Mouse (Mus musculus): ENCODE results near the gene Mthfr. TPM values are rescaled to one million over a fixed set of nuclear protein-coding genes. Genes with fewer than 3 reads are reported as not detected.

The Mthfr gene
- polyA plus RNA-seq, 2 experiments: 21.0 to 37.4 TPM

DNA sequence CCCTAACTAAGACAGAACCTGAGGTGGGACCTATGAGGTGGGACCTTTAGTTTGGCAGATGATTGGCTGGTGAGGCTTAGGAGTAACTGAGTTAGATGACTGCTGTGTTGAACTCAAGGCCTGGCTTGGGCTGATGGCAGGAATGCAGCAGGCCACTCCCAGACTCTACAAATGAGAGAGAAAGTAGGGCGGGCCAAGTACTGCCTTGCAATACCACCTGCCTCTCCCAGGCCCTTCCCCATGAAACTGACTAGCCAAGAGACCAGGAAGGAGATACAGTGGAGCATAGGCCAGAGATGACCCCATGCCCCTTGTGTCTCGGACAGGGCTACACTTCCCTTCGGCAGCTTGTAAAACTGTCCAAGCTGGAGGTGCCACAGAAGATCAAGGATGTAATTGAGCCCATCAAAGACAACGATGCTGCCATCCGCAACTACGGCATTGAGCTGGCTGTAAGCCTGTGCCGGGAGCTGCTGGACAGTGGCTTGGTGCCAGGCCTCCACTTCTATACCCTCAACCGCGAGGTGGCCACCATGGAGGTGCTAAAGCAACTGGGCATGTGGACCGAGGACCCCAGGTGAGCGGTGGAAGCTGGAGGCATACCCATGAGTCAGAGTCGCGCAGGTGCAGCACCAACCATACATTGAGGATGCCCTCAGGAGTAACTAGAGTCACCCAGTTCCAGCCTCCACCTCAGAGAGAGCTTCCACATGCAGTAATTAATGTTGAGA, 12.3 kb downstream of the Mthfr start:
- Histone ChIP-seq H3K4me1 (ENCODE audit: control insufficient read depth, insufficient read depth, low read length) (no peaks in the 10 kb centered on the region), H3K9me3 (ENCODE audit: control insufficient read depth, low read length) (no peaks in the 10 kb centered on the region), H3K9ac (ENCODE audit: low read depth, low read length, severe bottlenecking) (no peak overlapping the region), H3K4me3 (replicated peaks; ENCODE audit: low read length) (no peak overlapping the region), H3K27me3 (ENCODE audit: control insufficient read depth, insufficient read depth, low read length) (no peaks in the 10 kb centered on the region), H3K4me2 (replicated peaks; ENCODE audit: low read depth, low read length, severe bottlenecking) (no peak overlapping the region), H3K36me3 (ENCODE audit: control insufficient read depth, insufficient read depth, low read length) (peaks cover 83% of the 10 kb centered on the region), H3K27ac (replicated peaks; ENCODE audit: low read depth, low read length) (no peak overlapping the region)
- TF ChIP-seq POLR2A (IDR thresholded peaks at IDR 0.05; ENCODE audit: borderline replicate concordance, extremely low read depth, insufficient read depth, insufficient read length): no peak
- 76% methylated on average over 13 of the region's 13 CpGs for WGBS
- ATAC-seq (ENCODE audit: low FRiP score, low read depth) (no peak), DNase-seq (ENCODE audit: low spot score) (no peak)

DNA sequence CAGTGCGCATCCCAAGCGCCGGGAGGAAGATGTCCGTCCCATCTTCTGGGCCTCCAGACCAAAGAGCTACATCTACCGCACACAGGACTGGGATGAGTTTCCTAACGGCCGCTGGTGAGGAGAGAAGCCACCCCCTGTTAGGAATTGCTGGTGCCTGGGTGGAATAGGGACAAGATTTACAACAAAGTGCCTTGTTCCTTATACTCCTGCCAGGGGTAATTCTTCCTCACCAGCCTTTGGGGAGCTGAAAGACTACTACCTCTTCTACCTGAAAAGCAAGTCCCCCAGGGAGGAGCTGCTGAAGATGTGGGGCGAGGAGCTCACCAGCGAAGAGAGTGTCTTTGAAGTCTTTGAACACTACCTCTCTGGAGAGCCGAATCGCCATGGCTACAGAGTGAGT, 13.0 kb downstream of the Mthfr start:
- H3K4me2 ChIP-seq (replicated peaks; ENCODE audit: low read depth, low read length, severe bottlenecking): no peak overlapping the region
- no peak for DNase-seq (ENCODE audit: low spot score)
- H3K27ac ChIP-seq (replicated peaks; ENCODE audit: low read depth, low read length): no peak overlapping the region
- no peaks in the 10 kb centered on the region for H3K27me3 ChIP-seq (ENCODE audit: control insufficient read depth, insufficient read depth, low read length)
- H3K36me3 ChIP-seq (ENCODE audit: control insufficient read depth, insufficient read depth, low read length): peaks cover 90% of the 10 kb centered on the region
- H3K9ac ChIP-seq (ENCODE audit: low read depth, low read length, severe bottlenecking): no peak overlapping the region
- no peak overlapping the region for H3K4me3 ChIP-seq (replicated peaks; ENCODE audit: low read length)
- WGBS: 89% methylated on average over 11 of the region's 11 CpGs
- H3K4me1 ChIP-seq (ENCODE audit: control insufficient read depth, insufficient read depth, low read length): no peaks in the 10 kb centered on the region
- no peak for ATAC-seq (ENCODE audit: low FRiP score, low read depth)
- TF ChIP-seq POLR2A (IDR thresholded peaks at IDR 0.05; ENCODE audit: borderline replicate concordance, extremely low read depth, insufficient read depth, insufficient read length): no peak
- H3K9me3 ChIP-seq (ENCODE audit: control insufficient read depth, low read length): no peaks in the 10 kb centered on the region

DNA sequence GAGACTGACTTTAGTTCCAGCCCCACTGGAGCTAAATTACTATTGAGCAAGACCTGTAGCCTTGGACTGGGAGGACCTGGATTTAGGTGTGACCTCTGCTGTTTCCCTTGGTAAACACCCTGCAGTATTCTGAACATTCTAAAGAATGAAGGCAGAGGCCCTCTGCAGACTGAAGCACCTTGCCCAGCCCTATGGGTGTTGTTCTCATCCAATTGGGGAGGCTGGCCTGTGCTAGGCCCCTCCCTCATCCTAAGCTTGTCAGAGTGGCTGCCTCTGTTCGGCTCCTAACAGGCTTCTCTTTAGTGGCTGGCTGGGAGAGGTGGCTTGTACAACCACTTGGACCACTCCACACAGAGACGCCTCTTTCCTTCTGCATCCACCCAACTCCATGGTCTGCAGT, 14.1 kb downstream of the Mthfr start:
- Histone ChIP-seq H3K9ac (ENCODE audit: low read depth, low read length, severe bottlenecking) (no peak overlapping the region), H3K9me3 (ENCODE audit: control insufficient read depth, low read length) (no peaks in the 10 kb centered on the region), H3K4me3 (replicated peaks; ENCODE audit: low read length) (no peak overlapping the region), H3K36me3 (ENCODE audit: control insufficient read depth, insufficient read depth, low read length) (peaks cover 96% of the 10 kb centered on the region), H3K27ac (replicated peaks; ENCODE audit: low read depth, low read length) (no peak overlapping the region), H3K27me3 (ENCODE audit: control insufficient read depth, insufficient read depth, low read length) (no peaks in the 10 kb centered on the region), H3K4me1 (ENCODE audit: control insufficient read depth, insufficient read depth, low read length) (no peaks in the 10 kb centered on the region), H3K4me2 (replicated peaks; ENCODE audit: low read depth, low read length, severe bottlenecking) (no peak overlapping the region)
- ATAC-seq (ENCODE audit: low FRiP score, low read depth): no peak
- DNase-seq (ENCODE audit: low spot score): no peak
- TF ChIP-seq POLR2A (IDR thresholded peaks at IDR 0.05; ENCODE audit: borderline replicate concordance, extremely low read depth, insufficient read depth, insufficient read length): no peak
- WGBS: 63% methylated on average over 2 of the region's 2 CpGs

DNA sequence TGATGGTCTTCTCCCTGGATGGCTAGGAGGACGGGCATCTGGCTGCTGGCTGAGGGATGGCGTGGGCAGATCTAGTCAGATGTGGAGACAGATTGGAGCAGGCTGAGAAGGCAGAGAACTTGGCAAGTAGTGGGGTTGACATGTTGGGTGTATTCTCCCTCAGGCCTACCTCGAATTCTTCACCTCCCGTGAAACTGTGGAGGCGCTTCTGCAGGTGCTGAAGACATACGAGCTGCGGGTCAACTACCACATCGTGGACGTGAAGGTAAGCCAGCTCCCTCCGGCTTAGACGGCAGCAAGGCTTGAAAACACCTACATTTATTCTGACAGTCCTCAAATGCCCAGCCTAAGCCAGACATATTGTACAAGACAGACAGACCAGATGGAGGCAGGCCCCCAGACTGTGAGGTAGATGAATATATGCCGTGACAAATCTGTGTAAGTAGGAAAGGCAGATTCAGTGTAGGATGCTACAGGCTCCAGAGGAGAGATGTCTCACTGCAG, 14.6 kb downstream of the Mthfr start:
- Histone ChIP-seq H3K27me3 (ENCODE audit: control insufficient read depth, insufficient read depth, low read length) (no peaks in the 10 kb centered on the region), H3K9ac (ENCODE audit: low read depth, low read length, severe bottlenecking) (no peak overlapping the region), H3K4me3 (replicated peaks; ENCODE audit: low read length) (no peak overlapping the region), H3K4me1 (ENCODE audit: control insufficient read depth, insufficient read depth, low read length) (no peaks in the 10 kb centered on the region), H3K27ac (replicated peaks; ENCODE audit: low read depth, low read length) (no peak overlapping the region), H3K36me3 (ENCODE audit: control insufficient read depth, insufficient read depth, low read length) (peaks cover 96% of the 10 kb centered on the region), H3K4me2 (replicated peaks; ENCODE audit: low read depth, low read length, severe bottlenecking) (no peak overlapping the region), H3K9me3 (ENCODE audit: control insufficient read depth, low read length) (no peaks in the 10 kb centered on the region)
- TF ChIP-seq POLR2A (IDR thresholded peaks at IDR 0.05; ENCODE audit: borderline replicate concordance, extremely low read depth, insufficient read depth, insufficient read length): no peak
- WGBS: 90% methylated on average over 12 of the region's 12 CpGs
- DNase-seq (ENCODE audit: low spot score) (no peak), ATAC-seq (ENCODE audit: low FRiP score, low read depth) (no peak)

DNA sequence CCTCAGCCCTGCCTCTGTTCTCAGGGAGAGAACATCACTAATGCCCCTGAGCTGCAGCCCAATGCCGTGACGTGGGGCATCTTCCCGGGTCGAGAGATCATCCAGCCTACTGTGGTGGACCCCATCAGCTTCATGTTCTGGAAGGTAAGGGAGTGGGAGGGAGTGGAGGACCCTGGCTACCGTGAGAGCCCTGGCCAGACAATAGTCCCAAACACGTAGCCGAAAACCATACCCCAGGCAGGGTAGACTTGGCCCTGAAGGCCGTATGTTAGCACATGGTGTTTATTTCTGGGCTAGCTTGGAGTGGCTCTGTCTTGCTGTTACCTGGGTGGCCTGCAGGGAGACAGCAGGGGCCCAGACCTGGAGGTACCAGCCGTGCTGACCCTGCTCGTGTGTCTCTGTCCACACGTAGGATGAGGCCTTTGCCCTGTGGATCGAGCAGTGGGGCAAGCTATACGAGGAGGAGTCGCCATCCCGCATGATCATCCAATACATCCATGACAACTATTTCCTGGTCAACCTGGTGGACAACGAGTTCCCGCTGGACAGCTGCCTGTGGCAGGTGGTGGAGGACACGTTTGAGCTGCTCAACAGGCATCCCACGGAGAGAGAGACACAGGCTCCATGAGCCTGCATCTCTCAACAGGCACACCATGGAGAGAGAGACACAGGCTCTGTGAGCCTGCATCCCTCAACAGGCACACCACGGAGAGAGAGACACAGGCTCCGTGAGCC, 16.3 kb downstream of the Mthfr start:
- DNase-seq (ENCODE audit: low spot score): no peak
- peaks cover 81% of the 10 kb centered on the region for H3K36me3 ChIP-seq (ENCODE audit: control insufficient read depth, insufficient read depth, low read length)
- H3K4me1 ChIP-seq (ENCODE audit: control insufficient read depth, insufficient read depth, low read length): no peaks in the 10 kb centered on the region
- no peaks in the 10 kb centered on the region for H3K9me3 ChIP-seq (ENCODE audit: control insufficient read depth, low read length)
- H3K9ac ChIP-seq (ENCODE audit: low read depth, low read length, severe bottlenecking): no peak overlapping the region
- TF ChIP-seq POLR2A (IDR thresholded peaks at IDR 0.05; ENCODE audit: borderline replicate concordance, extremely low read depth, insufficient read depth, insufficient read length): no peak
- no peak overlapping the region for H3K4me2 ChIP-seq (replicated peaks; ENCODE audit: low read depth, low read length, severe bottlenecking)
- no peak overlapping the region for H3K4me3 ChIP-seq (replicated peaks; ENCODE audit: low read length)
- no peaks in the 10 kb centered on the region for H3K27me3 ChIP-seq (ENCODE audit: control insufficient read depth, insufficient read depth, low read length)
- 92% methylated on average over 21 of the region's 21 CpGs for WGBS
- ATAC-seq (ENCODE audit: low FRiP score, low read depth): no peak
- H3K27ac ChIP-seq (replicated peaks; ENCODE audit: low read depth, low read length): no peak overlapping the region

Data from limb, embryonic 14.5 days (tissue).